Mouse (Mus musculus) testis, postnatal 10 days (tissue): ENCODE data around the gene Otp.

Experiments
- DNase-seq: peaks from one replicate; pipeline ENCODE4 v3.0.0; 2021; ENCODE audit warnings: low spot score

Gene Otp

DNA sequence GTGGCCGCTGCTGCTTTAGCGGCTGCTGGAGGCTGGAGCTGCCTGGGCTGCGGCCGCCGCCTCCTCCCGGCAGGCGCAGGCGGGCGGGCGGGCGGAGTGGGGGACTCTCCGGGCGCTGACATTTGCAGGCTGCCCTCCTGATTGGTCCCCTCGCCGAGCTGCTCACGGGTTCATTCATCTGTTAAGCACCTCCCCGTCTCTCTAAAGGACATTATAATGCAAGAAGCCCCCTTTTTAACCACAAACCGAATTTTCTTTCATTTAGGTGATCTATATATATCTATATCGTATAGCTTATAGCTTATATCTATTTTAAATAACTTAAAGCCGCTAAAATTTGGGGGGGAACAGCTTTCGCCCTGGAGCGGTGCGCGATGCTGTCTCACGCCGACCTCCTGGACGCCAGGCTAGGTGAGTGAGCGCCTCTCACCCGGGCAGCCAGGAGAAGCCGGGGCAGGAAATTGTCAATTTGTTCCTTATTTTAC is at the start of gene Otp:
Gene Otp, plus strand, starts transcription at position 207 of the 485 bp plus-strand sequence.
- DNase-seq: no peak

DNA sequence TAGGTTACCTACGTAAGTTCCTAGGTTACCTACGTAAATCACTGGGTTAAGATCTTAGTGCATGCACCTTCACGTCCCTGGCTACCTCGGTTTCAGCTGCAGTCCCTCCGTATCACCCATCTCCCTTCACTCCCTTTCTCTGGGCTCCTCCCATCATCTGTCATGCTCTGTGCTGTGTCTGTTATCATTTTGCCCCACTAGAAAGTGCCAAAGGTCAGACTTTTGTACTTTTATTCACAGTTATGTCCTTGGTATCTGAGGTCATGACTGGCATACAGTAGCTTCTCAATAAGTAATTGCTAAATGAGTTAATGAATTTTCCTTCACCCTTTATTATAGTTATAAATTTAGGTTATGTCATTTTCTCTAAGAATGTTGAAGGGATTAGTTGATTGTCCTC is 49.0 kb upstream of the Otp start:
- no peak for DNase-seq

DNA sequence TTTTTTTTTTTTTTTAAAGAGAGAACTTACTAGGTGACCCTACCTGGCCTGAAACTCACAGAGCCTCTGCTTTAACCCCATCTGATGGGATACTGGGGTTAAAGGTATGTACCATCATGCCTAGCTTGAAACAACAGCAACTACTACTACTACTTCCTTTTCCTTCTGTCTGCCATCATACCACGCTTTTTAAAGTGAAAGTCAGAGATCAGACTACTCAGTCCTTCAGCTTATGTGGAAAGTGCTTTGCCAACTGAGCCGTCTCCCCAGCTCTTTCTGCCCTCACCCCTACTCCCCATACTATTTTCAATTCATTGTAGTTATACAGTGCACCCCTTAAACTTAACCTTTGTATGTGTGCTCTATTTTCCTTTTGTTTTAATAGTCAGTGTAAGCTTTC is 48.4 kb upstream of the Otp start:
- DNase-seq: no peak

GRCm38 (mm10) chr13:94827847-94828246 is 47.6 kb upstream of the Otp start:
- DNase-seq: no peak

DNA sequence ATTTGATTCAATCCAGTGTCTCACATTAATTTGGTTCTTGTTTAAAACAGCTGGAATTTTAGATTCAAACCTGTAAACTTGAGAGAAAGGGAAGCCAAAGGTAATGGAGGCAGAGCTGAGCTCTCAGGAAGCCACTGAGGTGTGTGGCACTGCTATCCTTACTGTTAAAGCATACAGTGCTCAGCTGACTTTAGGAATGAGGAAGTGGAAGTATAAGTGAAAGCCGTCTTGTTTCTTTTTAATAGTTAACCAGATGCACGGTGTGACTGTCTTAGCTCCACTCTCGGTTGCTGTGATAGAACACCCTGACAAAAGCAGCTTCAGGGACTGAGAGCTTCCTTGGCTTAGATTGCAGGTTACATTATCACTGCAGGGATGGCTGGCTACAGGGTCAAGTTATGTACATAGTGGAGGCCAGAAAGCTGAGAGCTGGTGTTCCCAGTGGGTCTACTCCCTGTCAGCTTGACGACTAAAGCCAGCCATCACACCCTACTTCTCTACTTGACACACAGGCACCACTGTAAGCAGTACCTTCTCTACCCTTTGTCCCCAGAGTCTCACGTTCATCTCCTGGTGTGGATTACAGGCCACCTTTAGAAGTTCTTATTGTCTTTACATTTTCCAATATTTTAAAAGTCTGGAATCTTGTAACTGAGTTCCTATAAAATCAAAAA is 37.2 kb upstream of the Otp start:
- no peak for DNase-seq

- no peak for DNase-seq
These were observed 36.6 kb upstream of the Otp start for GRCm38 (mm10) chr13:94838756-94839337.

- DNase-seq: no peak
These were observed 32.2 kb upstream of the Otp start for GRCm38 (mm10) chr13:94843236-94843635.

DNA sequence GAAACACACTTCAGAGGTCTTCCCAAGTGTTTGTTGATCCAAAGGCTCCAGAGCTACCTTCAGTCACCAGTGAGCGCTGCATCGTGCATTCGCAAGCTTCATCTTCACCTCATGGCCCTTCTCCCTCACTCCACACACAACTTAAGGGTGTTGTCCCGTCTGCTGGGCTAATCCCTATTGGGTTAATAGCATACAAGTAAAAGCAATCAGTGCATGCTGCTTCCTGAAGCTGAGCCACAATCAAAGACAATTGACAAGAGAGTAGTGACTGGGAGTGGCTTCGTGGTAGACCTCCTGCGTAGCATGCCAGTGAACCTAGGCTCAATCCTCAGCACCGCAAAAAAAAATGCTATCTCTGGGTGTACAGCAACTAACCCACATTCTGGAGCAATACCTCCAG is 27.5 kb upstream of the Otp start:
- DNase-seq: no peak

- DNase-seq: no peak
These were observed 26.1 kb upstream of the Otp start for GRCm38 (mm10) chr13:94849351-94849750.

DNA sequence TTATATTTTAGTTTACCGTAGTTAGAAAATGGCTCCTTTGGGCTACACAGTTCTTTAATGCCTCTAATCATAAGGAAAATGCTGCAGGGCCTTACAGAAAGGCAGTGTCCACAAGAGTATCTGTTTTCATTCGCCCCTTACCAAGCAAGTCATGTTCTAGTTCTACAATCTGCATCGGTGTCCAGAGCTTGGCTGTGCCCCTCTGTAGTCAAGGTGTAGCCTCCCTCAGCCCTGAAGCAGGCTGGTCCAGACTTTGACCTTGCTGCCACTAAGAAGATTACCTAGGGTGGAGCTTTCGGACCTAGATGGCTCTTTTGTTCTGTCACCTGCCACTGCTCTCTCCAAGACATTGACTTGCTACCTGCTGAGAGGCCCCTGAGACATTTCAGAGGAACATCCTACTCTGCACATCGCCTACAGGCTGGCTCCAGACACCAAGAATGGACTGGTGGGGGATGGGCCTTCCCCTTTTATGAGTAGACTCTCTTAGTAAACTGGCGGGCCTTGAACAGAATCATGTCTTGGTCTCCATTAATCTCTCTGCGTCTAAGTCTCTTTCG is 17.3 kb upstream of the Otp start:
- DNase-seq: no peak

DNA sequence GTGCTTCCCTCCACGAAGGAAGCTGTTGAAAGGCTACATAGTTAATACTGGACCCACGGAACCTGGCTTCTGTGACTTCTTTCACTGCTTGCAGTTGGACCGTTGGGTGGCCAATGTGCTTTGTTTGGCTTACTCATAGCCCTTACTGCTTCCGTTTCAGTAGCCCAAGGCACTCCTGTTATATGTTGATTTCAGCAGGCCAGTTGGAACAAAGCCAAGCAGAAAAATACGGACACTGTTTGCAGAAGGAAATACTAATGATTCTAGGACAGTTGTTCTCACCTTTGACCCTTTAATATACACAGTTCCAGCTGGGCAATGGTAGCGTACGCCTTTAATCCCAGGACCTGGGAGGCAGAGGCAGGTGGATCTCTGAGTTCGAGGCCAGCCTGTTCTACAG is 16.1 kb upstream of the Otp start:
- no peak for DNase-seq

DNA sequence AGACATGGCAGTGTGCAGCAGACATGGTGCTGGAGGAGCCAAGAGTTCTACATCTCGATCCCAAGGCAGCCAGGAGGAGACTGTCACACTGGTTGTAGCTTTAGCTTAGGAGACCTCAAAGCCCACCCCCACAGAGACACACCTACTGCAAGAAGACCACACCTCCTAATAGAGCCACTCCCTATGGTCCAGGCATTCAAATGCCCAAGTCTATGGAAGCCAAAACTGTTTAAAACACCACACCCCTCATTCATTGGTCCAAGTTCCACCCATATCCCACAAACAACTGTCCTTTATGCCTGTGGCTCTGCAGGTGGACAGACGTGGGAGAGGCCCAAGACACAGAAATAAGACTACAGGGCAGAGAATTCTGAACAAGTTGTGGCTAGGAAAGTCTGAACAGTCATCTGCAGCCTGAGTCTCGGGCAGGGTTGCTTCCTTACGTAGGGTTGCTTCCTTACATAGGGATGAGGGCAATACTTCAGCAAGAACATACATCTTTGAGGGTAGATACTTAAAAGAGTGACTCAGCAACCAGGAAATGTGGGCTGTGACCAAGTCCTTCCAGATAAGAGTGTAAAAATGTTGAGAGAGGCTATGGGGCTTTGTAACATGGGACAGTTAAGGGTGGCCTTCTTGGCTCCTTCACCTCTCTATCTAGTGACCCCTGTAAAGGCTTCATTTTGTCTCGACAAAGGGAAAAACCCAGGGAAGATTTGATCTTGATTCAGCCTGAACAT is 12.7 kb upstream of the Otp start:
- no peak for DNase-seq

DNA sequence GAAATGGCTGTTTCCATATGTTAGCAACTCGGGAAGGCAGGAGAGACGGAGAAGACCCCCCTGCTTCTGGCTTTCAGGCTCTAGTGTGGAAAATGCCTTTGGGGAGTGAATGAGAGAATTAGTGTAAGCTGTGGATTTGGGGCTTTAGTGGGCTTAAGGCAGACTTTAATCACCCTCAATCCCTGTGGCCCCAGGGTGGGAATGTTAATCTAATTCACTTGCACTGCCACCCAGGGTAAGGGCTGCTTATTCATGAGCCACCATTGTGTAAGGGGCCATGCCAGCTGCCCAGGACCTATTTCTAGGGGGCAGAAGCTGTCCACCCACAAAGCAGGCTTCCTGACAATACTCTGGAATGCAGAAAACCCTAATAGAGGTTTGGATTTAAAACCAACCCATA is 8.5 kb upstream of the Otp start:
- no peak for DNase-seq

DNA sequence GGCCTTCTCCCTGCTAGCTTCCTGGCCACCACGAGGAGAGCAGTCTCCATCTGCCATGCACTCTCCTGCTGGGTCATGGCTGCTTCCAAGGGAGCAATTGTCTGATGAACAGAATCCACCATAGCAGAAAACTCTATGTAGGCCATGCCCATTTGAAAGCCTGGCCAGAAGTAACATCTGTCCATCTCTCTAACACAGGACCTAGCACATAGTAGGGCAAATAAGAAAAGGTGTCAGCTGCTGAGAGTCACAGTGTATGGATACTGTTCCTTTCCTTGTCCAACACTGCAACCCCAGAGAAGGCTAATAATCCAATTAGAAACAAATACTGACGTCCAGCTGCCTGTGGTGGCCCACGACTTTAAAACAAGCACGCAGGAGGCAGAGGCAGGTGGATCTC is 7.6 kb upstream of the Otp start:
- DNase-seq: no peak

DNA sequence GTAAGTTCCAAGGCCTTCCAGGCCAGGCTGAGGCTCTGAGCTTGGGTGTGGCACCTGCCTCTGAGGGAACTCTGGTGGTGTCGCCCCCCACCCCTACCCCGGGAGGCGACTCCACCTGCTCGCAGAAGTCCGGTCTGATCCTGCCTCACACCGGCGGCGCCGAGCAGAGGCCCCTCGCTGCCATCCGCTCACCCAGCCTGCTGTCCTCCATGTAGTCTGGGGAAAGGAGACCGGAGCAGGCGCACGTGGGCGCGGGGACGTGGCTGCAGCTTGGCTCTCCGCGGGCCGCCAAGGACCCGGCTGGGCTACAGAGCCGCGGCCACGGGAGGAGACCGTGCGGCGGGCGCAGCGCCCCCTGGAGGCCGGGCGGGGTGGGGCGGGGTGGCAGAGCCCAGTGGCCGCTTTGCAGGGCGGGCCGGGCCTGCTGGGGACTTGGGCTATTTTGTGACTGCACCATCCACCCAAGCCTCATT is 6.9 kb upstream of the Otp start:
- DNase-seq: peak; percentile 79

GRCm38 (mm10) chr13:94869541-94869940 is 5.9 kb upstream of the Otp start:
- no peak for DNase-seq

DNA sequence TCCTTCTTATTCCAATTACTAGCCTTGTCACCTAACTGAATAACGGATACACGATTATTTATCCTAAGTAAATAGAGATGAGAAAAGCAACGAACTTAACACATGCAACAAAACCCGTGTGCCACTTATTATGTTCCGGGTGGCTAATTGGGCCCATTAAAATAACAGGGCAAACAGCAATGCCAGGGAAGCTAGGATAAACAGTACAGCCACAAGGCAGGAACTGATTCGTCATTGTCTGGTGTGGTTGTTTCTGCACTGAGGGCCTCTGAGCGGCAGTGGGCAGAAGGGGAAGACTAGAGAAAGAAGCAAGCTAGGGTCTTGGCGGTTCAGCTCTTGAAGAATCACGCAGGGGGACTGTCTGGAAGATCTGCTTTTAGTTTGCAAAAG is 5.3 kb upstream of the Otp start:
- no peak for DNase-seq

GRCm38 (mm10) chr13:94870461-94871186 is 4.8 kb upstream of the Otp start:
- no peak for DNase-seq

DNA sequence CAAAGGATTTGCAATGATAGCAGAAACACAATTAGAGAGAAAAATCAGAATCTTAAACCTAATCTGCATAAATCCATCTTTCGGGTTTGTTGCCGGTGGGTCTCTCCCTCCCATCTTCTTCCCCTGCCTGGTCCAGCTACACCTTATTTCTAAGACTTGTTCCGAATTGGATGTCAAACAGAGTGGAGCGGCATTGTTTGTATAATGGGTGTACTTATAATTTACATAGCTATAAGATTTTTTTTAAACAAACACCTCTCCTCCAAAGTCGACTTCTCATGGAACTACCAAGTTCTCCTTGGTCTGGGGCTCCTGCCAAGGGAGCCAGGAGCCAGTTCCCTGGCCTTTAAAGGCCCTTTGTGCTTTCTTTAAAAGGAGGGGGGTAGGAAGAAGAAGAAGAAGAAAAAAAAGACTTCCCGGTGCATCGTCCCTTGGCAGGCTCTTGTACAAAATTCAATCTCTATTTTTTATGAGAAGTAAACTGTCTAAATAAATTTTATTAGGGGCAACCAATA is 3.5 kb upstream of the Otp start:
- DNase-seq: no peak

GRCm38 (mm10) chr13:94872439-94872838 is 3.0 kb upstream of the Otp start:
- no peak for DNase-seq

DNA sequence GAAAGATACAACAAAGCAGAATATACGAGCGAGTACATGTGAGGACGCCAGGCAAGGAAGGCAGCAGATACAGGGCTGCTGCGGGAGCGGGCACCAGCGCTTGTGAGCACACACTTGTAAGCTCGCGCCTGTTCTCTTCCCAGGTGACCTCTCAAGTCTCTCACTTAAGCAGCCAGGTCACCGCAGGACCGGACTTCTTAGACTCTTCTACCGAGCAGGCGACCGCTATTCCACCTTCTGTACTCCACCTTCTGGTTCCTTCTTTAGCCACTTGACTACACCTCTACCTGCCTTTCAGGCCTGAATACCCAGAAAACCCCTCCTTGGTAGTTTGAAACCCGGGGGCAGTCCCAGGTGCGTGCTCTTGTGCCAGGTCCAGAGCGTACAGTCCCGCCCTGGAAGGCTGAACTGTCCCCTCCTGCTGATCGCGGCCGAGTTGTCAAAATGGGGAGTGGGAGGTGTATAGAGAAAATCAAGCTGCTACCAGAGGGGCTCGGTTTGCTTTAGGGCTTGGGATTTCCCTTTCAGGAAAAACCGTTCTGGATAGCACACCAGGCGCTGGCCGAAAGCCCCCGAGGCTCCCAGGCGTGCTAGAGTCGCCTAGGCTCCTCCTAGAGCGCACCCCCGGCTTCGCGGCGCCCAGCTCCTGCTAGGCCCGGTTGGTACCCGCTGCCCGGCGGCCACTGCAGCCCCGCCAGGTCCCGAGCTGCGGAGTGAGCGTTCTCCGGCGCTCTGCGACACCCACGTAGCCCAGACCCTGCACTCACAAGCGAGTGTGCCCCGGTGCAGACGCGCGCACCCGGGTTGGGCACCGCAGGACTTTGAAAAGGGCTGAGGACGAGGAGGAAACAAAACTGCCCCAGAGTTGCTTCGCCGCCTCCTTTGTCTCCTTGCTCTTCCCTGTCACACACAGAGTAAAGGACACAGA is 2.0 kb upstream of the Otp start:
- no peak for DNase-seq
